Mouse (Mus musculus) forebrain, embryonic 14.5 days (tissue): ENCODE results near the gene Pex11b. TPM values are rescaled to one million over a fixed set of nuclear protein-coding genes. Genes with fewer than 3 reads are reported as not detected.
"Not testable (repeated sequence)": the region's sequence is repeated elsewhere in the genome, so short reads cannot be mapped to it uniquely, and the experiment has no call there.

Experiments
- ATAC-seq: fragments of 200-750 bp; cut with Nextera tagmentation; 2 replicates; pipeline ENCODE4 v1.8.0; 2017; ENCODE audit warnings: mild to moderate bottlenecking, moderate library complexity
- DNase-seq: peaks from one replicate; pipeline ENCODE4 v3.0.0-alpha.2; 2015; ENCODE audit warnings: low spot score
- H3K27ac ChIP-seq: fragments of 300-500 bp; sonication (generic); 2 replicates; pipeline ENCODE4 v1.5.1; 2014; ENCODE audit warnings: low read depth, mild to moderate bottlenecking, control low read depth, low read length, moderate library complexity
- H3K27me3 ChIP-seq: fragments of 300-500 bp; sonication (generic); replicated peaks from 2 replicates; pipeline ENCODE4 v1.6.1; 2014; ENCODE audit warnings: low read length, control low read depth, mixed read lengths; ENCODE audit not compliant: control insufficient read depth, insufficient read depth
- H3K36me3 ChIP-seq: fragments of 300-500 bp; sonication (generic); 2 replicates; pipeline ENCODE4 v1.6.1; 2014; ENCODE audit warnings: low read length, control low read depth; ENCODE audit not compliant: control insufficient read depth, insufficient read depth
- H3K4me1 ChIP-seq: fragments of 300-500 bp; sonication (generic); 2 replicates; pipeline ENCODE4 v1.6.1; 2014; ENCODE audit warnings: antibody characterized with exemption, low read length, control low read depth; ENCODE audit not compliant: control insufficient read depth, insufficient read depth
- H3K4me2 ChIP-seq: fragments of 300-500 bp; sonication (generic); 2 replicates; pipeline ENCODE4 v1.6.1; 2014; ENCODE audit warnings: mild to moderate bottlenecking, control low read depth, low read length
- H3K4me3 ChIP-seq: fragments of 300-500 bp; sonication (generic); 2 replicates; pipeline ENCODE4 v1.5.1; 2014; ENCODE audit warnings: low read depth, low read length, control low read depth
- H3K9ac ChIP-seq: fragments of 300-500 bp; sonication (generic); 2 replicates; pipeline ENCODE4 v1.6.1; 2014; ENCODE audit warnings: mild to moderate bottlenecking, low read length, control low read depth, moderate library complexity
- H3K9me3 ChIP-seq: fragments of 300-500 bp; sonication (generic); replicated peaks from 2 replicates; pipeline ENCODE4 v1.6.1; 2016; ENCODE audit warnings: low read length, control low read depth, mixed read lengths; ENCODE audit not compliant: control insufficient read depth
- WGBS: fragments of 180-500 bp; shearing (Covaris S2); extraction: QIAGEN DNeasy Blood & Tissue Kit; methylation state at CpG from one replicate; pipeline ENCODE4 v1.1.7; 2014; 5-methylcytosine and 5-hydroxymethylcytosine counted together
- polyA plus RNA-seq: library from polyadenylated mRNA; unstranded; fragments of >200 nt; fragmentation: Nextera tagmentation; extraction: Ambion mirVana; gene quantifications from 2 replicates; pipeline ENCODE4 v1.2.1, GENCODE M21; 2014

The Pex11b gene
- polyA plus RNA-seq, 1 experiment from 2014 or later = 64.4 TPM

DNA sequence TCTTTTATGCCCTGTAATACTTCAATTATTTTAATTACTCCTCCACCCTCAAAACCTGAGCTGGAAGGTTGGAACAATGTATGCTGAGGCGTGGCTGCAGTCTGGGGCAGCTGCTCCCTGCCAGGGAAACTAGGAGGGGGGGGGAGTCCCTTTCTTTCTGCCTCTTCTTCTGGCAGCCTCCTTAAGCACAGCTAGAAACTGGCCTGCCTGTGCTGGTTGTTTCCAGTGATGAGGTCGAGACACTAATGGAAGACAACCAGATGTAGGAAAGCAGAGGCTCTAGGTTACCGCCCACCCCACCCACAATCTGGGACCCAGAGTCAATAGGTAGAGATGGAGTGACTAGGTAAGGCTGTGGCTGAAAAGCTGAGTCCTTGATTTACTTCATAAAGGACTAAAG is 40.5 kb downstream of the Pex11b start:
- 24% methylated on average over 3 of the region's 3 CpGs for WGBS
- DNase-seq = no peak

DNA sequence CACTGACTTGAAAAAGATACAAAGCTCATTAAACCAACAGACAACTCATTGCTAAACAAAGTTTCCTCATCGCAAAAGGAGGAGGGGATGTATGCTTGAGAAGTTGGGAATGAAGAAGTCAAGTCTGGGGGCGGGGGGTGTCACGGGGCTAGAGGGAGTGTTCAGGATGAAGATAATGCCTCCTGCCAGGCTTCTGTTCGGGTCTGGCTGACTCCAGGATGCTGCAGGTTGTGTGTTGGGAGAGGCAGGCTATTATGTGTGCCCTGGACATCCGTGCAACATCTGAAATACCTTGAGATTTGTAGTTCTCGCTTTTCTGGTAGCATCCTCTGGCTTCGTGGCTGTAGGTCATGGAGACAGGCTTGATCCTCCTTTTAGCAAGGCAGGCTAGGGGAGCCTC is 43.3 kb downstream of the Pex11b start:
- 58% methylated on average over 7 of the region's 7 CpGs for WGBS
- Histone ChIP-seq H3K4me1 (no peaks in the 10 kb centered on the region), H3K4me3 (no peak overlapping the region), H3K36me3 (no peaks in the 10 kb centered on the region), H3K27ac (no peak overlapping the region), H3K4me2 (no peak overlapping the region), H3K9me3 (no peaks in the 10 kb centered on the region), H3K9ac (no peak overlapping the region), H3K27me3 (no peaks in the 10 kb centered on the region)
- no peak for ATAC-seq
- DNase-seq = no peak

More for the DNA sequence above, 40.5 kb downstream of the Pex11b start:
- no peak overlapping the region for H3K4me3 ChIP-seq
- no peaks in the 10 kb centered on the region for H3K36me3 ChIP-seq
- H3K4me1 ChIP-seq = no peaks in the 10 kb centered on the region
- H3K9me3 ChIP-seq = no peaks in the 10 kb centered on the region
- no peaks in the 10 kb centered on the region; the same call in 1 of the 2 replicates for H3K27me3 ChIP-seq
- H3K4me2 ChIP-seq = no peak overlapping the region
- ATAC-seq = no peak
- no peak overlapping the region for H3K27ac ChIP-seq
- H3K9ac ChIP-seq = no peak overlapping the region

DNA sequence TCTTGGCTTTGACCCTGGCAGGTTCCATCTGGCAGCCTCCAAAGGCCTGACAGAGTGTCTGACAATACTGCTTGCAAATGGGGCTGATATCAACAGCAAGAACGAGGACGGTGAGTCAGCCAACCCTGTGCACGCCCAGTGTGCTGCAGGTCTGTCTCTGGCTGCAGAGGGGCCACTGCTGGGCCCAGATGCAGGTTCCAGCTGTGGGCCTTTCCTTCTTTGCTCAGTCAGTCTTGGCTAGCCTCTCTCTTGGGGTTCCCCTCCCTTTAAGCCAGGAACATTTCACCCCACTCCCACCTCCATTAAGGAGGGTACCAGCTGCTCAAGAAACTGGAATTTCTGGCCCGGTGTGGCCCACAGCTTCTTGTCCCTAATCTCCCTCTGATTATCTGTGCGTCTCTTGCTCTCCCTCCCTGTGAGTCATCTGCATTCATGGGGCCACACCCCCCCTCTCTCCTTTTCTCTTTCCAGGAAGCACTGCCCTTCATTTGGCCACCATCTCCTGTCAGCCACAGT is 44.0 kb downstream of the Pex11b start:
- Histone ChIP-seq H3K27me3 (no peaks in the 10 kb centered on the region), H3K4me1 (no peaks in the 10 kb centered on the region), H3K9me3 (no peaks in the 10 kb centered on the region), H3K4me3 (no peak overlapping the region), H3K4me2 (no peak overlapping the region), H3K9ac (no peak overlapping the region), H3K36me3 (no peaks in the 10 kb centered on the region), H3K27ac (no peak overlapping the region)
- no peak for ATAC-seq
- no peak for DNase-seq
- WGBS = 27% methylated on average over 5 of the region's 5 CpGs

DNA sequence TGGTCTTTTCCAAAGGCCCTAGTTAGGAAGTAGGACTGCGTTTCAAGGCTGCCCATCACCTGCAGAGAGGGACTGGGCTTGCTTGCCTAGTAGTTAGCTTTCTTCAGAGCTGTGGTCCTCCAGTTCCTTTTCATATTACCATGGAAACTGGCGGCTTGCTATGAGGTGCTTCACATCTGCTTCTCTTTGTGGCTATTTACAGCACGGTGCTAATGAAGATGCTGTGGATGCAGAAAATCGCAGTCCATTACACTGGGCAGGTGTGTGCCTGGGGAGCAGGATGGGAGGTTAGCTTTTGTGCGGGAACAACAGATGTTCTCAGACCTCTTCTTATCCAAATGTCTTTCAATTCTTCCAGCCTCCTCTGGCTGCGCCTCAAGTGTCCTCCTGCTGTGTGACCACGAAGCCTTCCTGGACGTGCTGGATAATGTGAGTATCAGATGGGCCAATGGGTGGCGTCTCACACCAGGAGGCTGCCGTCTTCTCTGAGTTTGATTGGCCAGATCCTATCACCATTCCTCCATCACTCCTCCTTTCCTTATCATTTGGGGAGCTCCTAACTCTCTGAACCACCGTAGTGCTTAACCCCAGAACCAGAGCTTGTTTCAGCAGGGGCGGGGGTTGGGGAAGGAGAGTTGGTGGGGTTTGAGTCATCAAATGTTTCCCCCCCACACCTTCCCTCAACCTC is 45.2 kb downstream of the Pex11b start:
- Histone ChIP-seq H3K9ac (no peak overlapping the region), H3K27me3 (no peaks in the 10 kb centered on the region), H3K4me2 (no peak overlapping the region), H3K27ac (no peak overlapping the region), H3K36me3 (no peaks in the 10 kb centered on the region), H3K4me3 (no peak overlapping the region), H3K4me1 (no peaks in the 10 kb centered on the region), H3K9me3 (no peaks in the 10 kb centered on the region)
- 17% methylated on average over 12 of the region's 12 CpGs for WGBS
- DNase-seq (peak; percentile 48), ATAC-seq (peak; percentile 60; the same call in 1 of the 2 replicates)

DNA sequence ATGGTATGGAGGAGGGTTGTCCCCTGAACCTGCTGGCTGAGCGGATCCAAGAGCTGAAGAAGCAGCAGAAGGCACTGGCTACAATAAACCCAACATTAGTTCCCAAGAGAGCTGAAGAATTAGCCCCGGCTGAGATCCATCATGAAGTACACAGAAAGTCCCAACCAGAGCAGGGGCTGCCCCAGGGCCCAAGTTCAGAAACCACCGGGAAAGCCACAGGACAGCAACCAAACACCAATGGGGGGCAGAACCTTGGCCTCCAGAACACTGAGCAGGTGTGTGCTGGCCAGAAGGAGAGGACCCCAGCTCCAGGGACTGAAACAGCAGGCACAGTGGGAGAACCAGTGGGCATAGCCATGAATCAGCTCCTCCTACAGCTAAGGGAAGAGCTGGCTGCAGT is 48.3 kb downstream of the Pex11b start:
- H3K27ac ChIP-seq = no peak overlapping the region
- no peaks in the 10 kb centered on the region for H3K36me3 ChIP-seq
- no peak overlapping the region for H3K4me3 ChIP-seq
- H3K4me2 ChIP-seq = no peak overlapping the region
- WGBS = 80% methylated on average over 3 of the region's 3 CpGs
- ATAC-seq (no peak), DNase-seq (no peak)
- no peaks in the 10 kb centered on the region for H3K4me1 ChIP-seq
- no peak overlapping the region for H3K9ac ChIP-seq
- no peaks in the 10 kb centered on the region for H3K27me3 ChIP-seq
- no peaks in the 10 kb centered on the region for H3K9me3 ChIP-seq

DNA sequence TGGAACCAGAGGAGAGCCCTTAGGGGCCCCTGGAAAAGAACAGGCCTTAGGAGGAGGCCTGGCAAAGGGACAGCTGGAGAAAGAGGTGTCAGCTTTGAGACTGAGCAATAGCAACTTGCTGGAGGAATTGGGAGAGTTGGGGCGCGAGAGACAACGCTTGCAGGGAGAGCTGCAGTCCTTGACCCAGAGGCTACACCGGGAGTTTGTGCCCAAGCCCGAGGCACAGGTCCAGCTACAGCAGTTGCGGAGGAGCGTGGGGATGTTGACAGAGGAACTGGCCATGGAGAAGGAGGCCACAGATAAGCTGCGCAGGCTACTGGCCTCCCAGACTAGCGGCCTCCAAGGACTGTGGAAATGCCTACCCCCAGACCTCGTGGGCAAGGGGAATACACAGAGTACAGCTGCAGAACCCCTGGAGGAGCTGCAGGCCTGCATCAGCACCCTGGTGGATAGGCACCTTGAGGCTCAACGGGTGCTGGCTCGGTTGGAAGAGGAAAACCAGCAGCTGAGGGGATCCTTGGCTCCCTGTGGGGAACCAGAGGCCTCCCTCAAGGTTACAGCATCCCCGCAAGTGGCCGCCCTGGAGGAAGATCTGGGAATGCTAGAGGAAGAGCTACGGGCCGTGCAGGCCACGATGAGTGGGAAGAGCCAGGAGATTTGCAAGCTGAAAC is 49.1 kb downstream of the Pex11b start:
- ATAC-seq (no peak), DNase-seq (no peak)
- Histone ChIP-seq H3K27ac (no peak overlapping the region), H3K9ac (no peak overlapping the region), H3K36me3 (no peaks in the 10 kb centered on the region), H3K4me3 (no peak overlapping the region), H3K27me3 (no peaks in the 10 kb centered on the region), H3K4me1 (no peaks in the 10 kb centered on the region), H3K9me3 (no peaks in the 10 kb centered on the region), H3K4me2 (peak overlapping the region; percentile 39)
- WGBS = 68% methylated on average over 17 of the region's 17 CpGs

DNA sequence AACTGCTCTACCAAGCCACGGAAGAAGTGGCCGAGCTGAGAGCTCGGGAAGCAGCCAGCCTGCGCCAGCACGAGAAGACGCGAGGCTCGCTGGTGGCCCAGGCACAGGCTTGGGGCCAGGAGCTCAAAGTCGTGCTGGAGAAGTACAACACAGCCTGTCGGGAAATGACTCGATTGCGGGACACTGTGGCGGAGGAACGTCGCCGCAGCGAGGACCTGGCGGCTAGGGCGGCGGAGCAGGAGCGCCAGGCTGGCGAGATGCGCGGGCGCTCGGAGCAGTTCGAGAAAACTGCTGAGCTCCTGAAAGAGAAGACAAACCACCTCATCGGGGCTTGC is 49.6 kb downstream of the Pex11b start:
- H3K9ac ChIP-seq = no peak overlapping the region
- no peaks in the 10 kb centered on the region for H3K27me3 ChIP-seq
- H3K4me2 ChIP-seq = peak overlapping the region; percentile 39
- H3K9me3 ChIP-seq = no peaks in the 10 kb centered on the region
- no peak overlapping the region for H3K27ac ChIP-seq
- WGBS = 44% methylated on average over 28 of the region's 28 CpGs
- H3K4me3 ChIP-seq = no peak overlapping the region
- H3K36me3 ChIP-seq = no peaks in the 10 kb centered on the region
- ATAC-seq (no peak), DNase-seq (no peak)
- H3K4me1 ChIP-seq = 0 out of 2 replicates have a peak, but pooled peaks cover 2% of the 10 kb centered on the region

DNA sequence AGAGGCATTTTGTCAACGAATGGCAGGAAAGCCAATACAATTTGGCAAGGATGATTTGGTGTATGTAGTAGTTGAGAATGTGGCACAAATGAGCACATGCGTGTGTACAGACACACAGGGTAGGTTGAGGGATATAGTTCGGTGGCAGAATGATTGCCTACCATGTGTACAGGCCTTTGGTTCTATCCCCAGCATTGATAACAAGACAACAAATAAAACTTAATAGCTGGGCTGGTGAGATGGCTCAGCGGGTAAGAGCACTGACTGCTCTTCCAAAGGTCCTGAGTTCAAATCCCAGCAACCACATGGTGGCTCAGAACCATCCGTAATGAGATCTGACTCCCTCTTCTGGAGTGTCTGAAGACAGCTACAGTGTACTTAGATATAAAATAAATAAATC is 50.9 kb downstream of the Pex11b start:
- DNase-seq, H3K36me3 ChIP-seq, H3K27me3 ChIP-seq, H3K27ac ChIP-seq, ATAC-seq, H3K9ac ChIP-seq, H3K9me3 ChIP-seq, H3K4me2 ChIP-seq, H3K4me1 ChIP-seq, H3K4me3 ChIP-seq: not testable (repeated sequence)
- 91% methylated on average over 5 of the region's 5 CpGs for WGBS

DNA sequence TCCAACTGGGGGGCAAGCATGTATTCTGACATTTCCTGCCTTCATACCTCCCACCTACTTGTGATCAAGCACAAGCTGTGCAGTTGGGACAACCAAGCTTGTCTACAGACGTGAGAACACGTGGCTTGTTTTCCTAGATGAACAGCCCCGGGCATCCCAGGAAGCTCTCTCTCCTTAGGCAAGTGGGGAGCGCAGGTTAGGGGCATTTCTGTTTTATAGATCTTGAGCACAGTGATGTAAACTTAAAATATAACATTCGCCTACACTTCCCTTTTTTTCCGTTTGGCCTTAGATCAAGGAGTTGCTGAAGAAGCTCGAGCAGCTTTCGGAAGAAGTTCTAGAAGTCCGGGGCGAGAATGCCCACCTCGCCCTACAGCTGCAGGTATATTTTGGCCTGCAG is 53.7 kb downstream of the Pex11b start:
- H3K9me3 ChIP-seq = no peaks in the 10 kb centered on the region
- H3K36me3 ChIP-seq = no peaks in the 10 kb centered on the region
- H3K27ac ChIP-seq = no peak overlapping the region
- H3K4me3 ChIP-seq = no peak overlapping the region
- H3K4me2 ChIP-seq = no peak overlapping the region
- H3K27me3 ChIP-seq = no peaks in the 10 kb centered on the region
- 87% methylated on average over 11 of the region's 11 CpGs for WGBS
- DNase-seq (no peak), ATAC-seq (no peak)
- no peak overlapping the region for H3K9ac ChIP-seq
- 0 out of 2 replicates have a peak, but pooled peaks cover 2% of the 10 kb centered on the region for H3K4me1 ChIP-seq
